Mouse (Mus musculus) left cerebral cortex, adult 9 months (tissue): ENCODE results near the gene Tmem28.
A peak's percentile ranks its signal among the peaks of the same experiment; 100 is the strongest.

Source experiments
- DNase-seq, 2 experiments: peaks; one replicate each; pipeline ENCODE4 v3.0.0; 2022; ENCODE audit warnings: low spot score in 2 of 2

Tmem28 gene

GRCm38 (mm10) chrX:99820790-99821395 is at the start of gene Tmem28:
Tmem28 (plus strand) TSS chrX:99821021.
- no peak for DNase-seq

GRCm38 (mm10) chrX:99780308-99780707 is 40.5 kb upstream of the Tmem28 start:
- no peak for DNase-seq

- peak in 1 of 2 experiments; percentile 40 for DNase-seq
These were observed 12.4 kb upstream of the Tmem28 start for GRCm38 (mm10) chrX:99808375-99808774.

GRCm38 (mm10) chrX:99819395-99819935 is 1.4 kb upstream of the Tmem28 start:
- DNase-seq: peak in 1 of 2 experiments; percentile 27

GRCm38 (mm10) chrX:99819936-99820789 is 658 bp upstream of the Tmem28 start:
- peak in 1 of 2 experiments; percentile 33 for DNase-seq

- DNase-seq: no peak
These were observed 21.3 kb downstream of the Tmem28 start for GRCm38 (mm10) chrX:99842090-99842489.

- DNase-seq: no peak
These were observed 32.5 kb downstream of the Tmem28 start for GRCm38 (mm10) chrX:99853261-99853741.

GRCm38 (mm10) chrX:99853834-99854233 is 33.0 kb downstream of the Tmem28 start:
- no peak for DNase-seq

- no peak for DNase-seq
These were observed 51.4 kb downstream of the Tmem28 start for GRCm38 (mm10) chrX:99872228-99872627.

- no peak for DNase-seq
These were observed 51.9 kb downstream of the Tmem28 start for GRCm38 (mm10) chrX:99872632-99873201.

- DNase-seq: no peak
These were observed 52.6 kb downstream of the Tmem28 start for GRCm38 (mm10) chrX:99873259-99873919.

- no peak for DNase-seq
These were observed 53.1 kb downstream of the Tmem28 start for GRCm38 (mm10) chrX:99873920-99874296.

- no peak for DNase-seq
These were observed 56.0 kb downstream of the Tmem28 start for GRCm38 (mm10) chrX:99876781-99877180.

GRCm38 (mm10) chrX:99883396-99883795 is 62.6 kb downstream of the Tmem28 start:
- no peak for DNase-seq
